Mouse (Mus musculus) brain, adult 2 months (tissue): ENCODE measurements around the gene Rangrf.
"Not testable (repeated sequence)": the region's sequence is repeated elsewhere in the genome, so short reads cannot be mapped to it uniquely, and the experiment has no call there.

ENCODE experiments used
- DNase-seq: peaks from one replicate; pipeline ENCODE4 v3.0.0; 2011; ENCODE audit warnings: low read depth, low spot score

Rangrf gene

GRCm38 (mm10) chr11:68946001-68946400 lies 29.0 kb downstream of the Rangrf start:
- no peak for DNase-seq

- DNase-seq = no peak
Measured at GRCm38 (mm10) chr11:68945245-68945644, 29.7 kb downstream of the Rangrf start.

GRCm38 (mm10) chr11:68942731-68943130 lies 32.3 kb downstream of the Rangrf start:
- no peak for DNase-seq

- DNase-seq = no peak
Measured at GRCm38 (mm10) chr11:68940516-68940915, 34.5 kb downstream of the Rangrf start.

- DNase-seq = peak; percentile 98
Measured at GRCm38 (mm10) chr11:68939451-68940304, 35.3 kb downstream of the Rangrf start.

GRCm38 (mm10) chr11:68936951-68937350 lies 38.0 kb downstream of the Rangrf start:
- not testable (repeated sequence) for DNase-seq

GRCm38 (mm10) chr11:68933885-68934507 lies 41.0 kb downstream of the Rangrf start:
- no peak for DNase-seq

GRCm38 (mm10) chr11:68929947-68930346 lies 45.0 kb downstream of the Rangrf start:
- DNase-seq = no peak

GRCm38 (mm10) chr11:68926981-68927380 lies 48.0 kb downstream of the Rangrf start, which contains the start of gene Odf4:
Gene Odf4, minus strand, starts transcription at chr11:68927081.
- DNase-seq = no peak

GRCm38 (mm10) chr11:68924749-68925148 lies 50.2 kb downstream of the Rangrf start:
- DNase-seq = no peak

- no peak for DNase-seq
Measured at GRCm38 (mm10) chr11:68923191-68923590, 51.8 kb downstream of the Rangrf start.
